Mouse (Mus musculus) limb, embryonic 11.5 days (tissue): ENCODE measurements at regions not wholly inside any gene's neighbourhood (a gene's known extent, or its start where the extent isn't known, plus 50 kb on each side); places are given as distances from the start of the nearest gene placed in this dataset.

Source experiments
- ATAC-seq: fragments of 200-750 bp; cut with Nextera tagmentation; 2 replicates; pipeline ENCODE4 v1.8.0; 2017; ENCODE audit warnings: low read depth; ENCODE audit not compliant: insufficient number of reproducible peaks, low FRiP score, low TSS enrichment
- DNase-seq: peaks from one replicate; pipeline ENCODE4 v3.0.0-alpha.2; 2015; ENCODE audit warnings: low spot score
- H3K27ac ChIP-seq: fragments of 300-500 bp; sonication (generic); replicated peaks from 2 replicates; pipeline ENCODE4 v1.5.1; 2014; ENCODE audit warnings: low read depth, mild to moderate bottlenecking, low read length
- H3K27me3 ChIP-seq: fragments of 300-500 bp; sonication (generic); 2 replicates; pipeline ENCODE4 v1.6.1; 2014; ENCODE audit warnings: mild to moderate bottlenecking, low read length, mixed read lengths; ENCODE audit not compliant: control insufficient read depth, insufficient read depth
- H3K36me3 ChIP-seq: fragments of 300-500 bp; sonication (generic); 2 replicates; pipeline ENCODE4 v1.6.1; 2014; ENCODE audit warnings: mild to moderate bottlenecking, low read length, moderate library complexity, mixed read lengths; ENCODE audit not compliant: control insufficient read depth, insufficient read depth
- H3K4me1 ChIP-seq: fragments of 300-500 bp; sonication (generic); 2 replicates; pipeline ENCODE4 v1.6.1; 2014; ENCODE audit warnings: low read length, mixed read lengths; ENCODE audit not compliant: control insufficient read depth, insufficient read depth
- H3K4me2 ChIP-seq: fragments of 300-500 bp; sonication (generic); 2 replicates; pipeline ENCODE4 v1.6.1; 2014; ENCODE audit warnings: low read depth, mild to moderate bottlenecking, moderate library complexity; ENCODE audit not compliant: severe bottlenecking
- H3K4me3 ChIP-seq: fragments of 300-500 bp; sonication (generic); 2 replicates; pipeline ENCODE4 v1.5.1; 2014; ENCODE audit warnings: low read depth, low read length
- H3K9ac ChIP-seq: fragments of 300-500 bp; sonication (generic); 2 replicates; pipeline ENCODE4 v1.6.1; 2014; ENCODE audit warnings: mild to moderate bottlenecking, low read length
- H3K9me3 ChIP-seq: fragments of 300-500 bp; sonication (generic); 2 replicates; pipeline ENCODE4 v1.6.1; 2016; ENCODE audit warnings: low read length; ENCODE audit not compliant: control insufficient read depth
- WGBS: fragments of 180-500 bp; shearing (Covaris S2); extraction: QIAGEN DNeasy Blood & Tissue Kit; methylation state at CpG from one replicate; pipeline ENCODE4 v1.1.7; 2014; 5-methylcytosine and 5-hydroxymethylcytosine counted together

DNA sequence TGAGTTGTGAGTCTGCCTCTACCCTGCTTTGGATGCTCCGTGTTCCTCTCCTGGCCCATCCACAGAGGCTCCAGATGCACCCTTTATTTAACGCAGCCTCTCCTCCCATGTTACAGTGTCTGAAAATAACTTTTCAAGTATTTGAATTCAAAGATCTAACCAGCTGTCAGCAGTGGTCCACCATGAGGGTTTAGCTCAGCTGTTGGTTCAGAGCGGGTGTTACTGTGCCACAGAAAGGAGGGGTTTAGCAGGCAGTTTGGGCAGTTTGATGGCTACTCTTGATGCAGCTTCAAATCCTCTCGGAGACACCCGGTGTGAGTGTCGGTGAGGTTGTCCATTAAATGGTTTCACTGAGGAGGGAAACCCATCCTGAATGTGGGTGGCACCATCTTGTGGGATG is 441.8 kb downstream of the Fgf9 start:
- Histone ChIP-seq H3K4me3 (no peak overlapping the region), H3K4me1 (no peaks in the 10 kb centered on the region), H3K4me2 (no peak overlapping the region), H3K36me3 (no peaks in the 10 kb centered on the region), H3K27me3 (no peaks in the 10 kb centered on the region), H3K9me3 (no peaks in the 10 kb centered on the region), H3K9ac (no peak overlapping the region), H3K27ac (no peak overlapping the region)
- ATAC-seq (no peak), DNase-seq (no peak)
- WGBS, result 90% methylated on average over 6 of the region's 6 CpGs

DNA sequence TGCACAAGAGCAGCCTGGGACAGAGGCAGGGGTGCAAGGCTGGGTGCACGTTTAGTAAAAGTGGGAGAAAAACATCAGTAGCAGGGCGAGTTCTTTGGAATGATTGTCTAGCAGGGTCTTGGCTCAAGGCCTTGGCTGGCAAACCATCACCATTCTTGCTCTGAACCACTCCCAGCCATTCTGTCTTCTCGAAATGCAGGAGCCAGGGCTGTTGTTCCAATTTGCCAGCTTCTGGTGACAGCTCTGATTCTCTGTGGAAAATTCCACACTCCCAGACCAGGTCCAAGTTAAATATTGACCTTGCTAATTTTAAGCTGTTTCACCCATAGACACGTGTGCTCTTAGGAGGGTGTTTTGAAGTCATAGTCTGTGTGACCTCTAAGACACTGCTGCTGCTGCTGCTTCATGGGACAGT is 441.2 kb downstream of the Fgf9 start:
- ATAC-seq, result no peak
- Histone ChIP-seq H3K4me2 (no peak overlapping the region), H3K9me3 (no peaks in the 10 kb centered on the region), H3K27ac (no peak overlapping the region), H3K27me3 (no peaks in the 10 kb centered on the region), H3K9ac (no peak overlapping the region), H3K4me1 (no peaks in the 10 kb centered on the region), H3K4me3 (no peak overlapping the region), H3K36me3 (no peaks in the 10 kb centered on the region)
- WGBS, result 81% methylated on average over 4 of the region's 4 CpGs
- no peak for DNase-seq

DNA sequence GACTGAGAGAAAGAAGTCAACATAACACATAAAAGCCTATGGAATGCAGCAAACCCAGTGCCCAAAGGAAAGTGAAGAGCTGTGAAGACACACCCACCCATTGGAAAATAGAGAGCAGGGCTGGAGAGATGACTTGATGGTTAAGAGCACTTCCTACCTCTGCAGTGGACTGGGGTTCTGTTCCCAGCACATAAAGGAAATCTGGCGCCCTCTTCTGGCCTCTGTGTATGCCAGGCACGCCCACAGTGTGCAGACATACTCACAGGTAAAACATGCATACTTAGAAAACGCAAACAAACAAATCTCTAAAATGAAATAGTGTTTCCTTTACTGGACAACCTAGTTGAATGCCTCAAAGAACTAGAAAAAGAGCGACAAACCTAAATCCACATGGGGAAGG is 440.4 kb downstream of the Fgf9 start:
- H3K27ac ChIP-seq, result no peak overlapping the region
- no peak for ATAC-seq
- no peaks in the 10 kb centered on the region for H3K27me3 ChIP-seq
- DNase-seq, result no peak
- no peak overlapping the region for H3K4me2 ChIP-seq
- WGBS, result 78% methylated on average over 4 of the region's 4 CpGs
- no peak overlapping the region for H3K9ac ChIP-seq
- no peaks in the 10 kb centered on the region for H3K4me1 ChIP-seq
- H3K4me3 ChIP-seq, result no peak overlapping the region
- H3K9me3 ChIP-seq, result no peaks in the 10 kb centered on the region
- H3K36me3 ChIP-seq, result no peaks in the 10 kb centered on the region

DNA sequence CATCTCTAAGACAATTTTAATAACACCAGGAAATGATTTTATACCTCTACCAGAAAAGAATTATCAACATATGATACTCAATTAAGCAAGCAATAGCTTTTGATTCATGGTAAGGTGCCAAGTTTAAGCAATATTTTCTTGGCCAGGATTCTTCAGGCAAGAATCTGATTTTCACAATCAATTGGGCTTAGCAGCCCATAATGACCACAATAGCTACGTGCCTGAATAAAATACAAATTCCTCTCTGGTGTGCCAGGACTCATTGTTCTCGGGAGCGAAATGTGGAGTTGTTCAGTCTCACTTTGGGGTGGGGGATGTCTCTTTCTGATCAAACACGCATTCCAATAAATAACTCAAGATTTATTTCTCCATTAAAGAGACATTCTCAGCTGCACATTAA is 438.8 kb downstream of the Fgf9 start:
- no peak overlapping the region for H3K4me2 ChIP-seq
- no peaks in the 10 kb centered on the region for H3K4me1 ChIP-seq
- DNase-seq (no peak), ATAC-seq (no peak)
- no peaks in the 10 kb centered on the region for H3K36me3 ChIP-seq
- H3K27ac ChIP-seq, result no peak overlapping the region
- H3K9me3 ChIP-seq, result no peaks in the 10 kb centered on the region
- no peaks in the 10 kb centered on the region for H3K27me3 ChIP-seq
- no peak overlapping the region for H3K4me3 ChIP-seq
- WGBS, result 77% methylated on average over 4 of the region's 4 CpGs
- H3K9ac ChIP-seq, result no peak overlapping the region

DNA sequence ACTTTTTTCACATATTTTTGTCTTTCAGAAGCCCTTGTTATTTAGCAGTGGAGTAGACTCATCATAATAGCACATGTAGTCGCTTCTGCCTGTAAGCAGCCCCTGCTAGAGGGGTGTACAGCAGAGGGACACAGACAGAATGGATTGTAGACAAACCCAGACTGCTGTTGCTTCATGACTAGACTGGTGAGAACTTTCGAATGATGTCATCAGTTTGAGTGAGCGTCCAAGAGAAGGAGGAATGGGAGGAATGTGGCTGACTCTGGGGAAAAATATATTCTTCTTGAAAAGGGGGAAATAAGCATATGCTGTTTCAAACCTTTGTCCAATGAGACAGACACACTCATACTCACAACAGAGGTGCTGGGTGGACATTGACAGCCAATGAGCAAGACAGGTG is 436.1 kb downstream of the Fgf9 start:
- H3K9ac ChIP-seq, result no peak overlapping the region
- H3K4me3 ChIP-seq, result no peak overlapping the region
- ATAC-seq (no peak), DNase-seq (no peak)
- no peaks in the 10 kb centered on the region for H3K9me3 ChIP-seq
- no peaks in the 10 kb centered on the region for H3K36me3 ChIP-seq
- WGBS, result 87% methylated on average over 3 of the region's 3 CpGs
- no peak overlapping the region for H3K4me2 ChIP-seq
- no peaks in the 10 kb centered on the region for H3K27me3 ChIP-seq
- H3K27ac ChIP-seq, result no peak overlapping the region
- H3K4me1 ChIP-seq, result no peaks in the 10 kb centered on the region

DNA sequence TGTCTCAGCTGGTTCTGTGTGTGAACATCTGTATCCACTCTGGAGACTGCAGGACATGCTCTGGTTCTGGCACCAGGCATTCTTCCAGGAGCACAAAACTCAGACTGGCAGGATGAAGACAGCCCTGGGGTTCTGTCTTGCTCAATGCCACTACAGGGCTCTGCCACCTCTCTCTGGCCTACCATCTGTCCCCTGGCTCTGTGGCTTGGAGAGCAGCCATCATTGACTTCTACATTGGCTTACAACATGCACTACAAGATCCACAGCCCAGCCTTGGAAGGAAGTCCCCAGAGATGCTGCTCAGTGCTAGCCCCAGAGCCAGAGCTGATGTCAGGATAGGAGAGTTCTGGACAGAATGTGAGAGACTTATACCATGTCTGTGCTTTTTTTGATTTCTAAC is 435.5 kb downstream of the Fgf9 start:
- H3K9ac ChIP-seq, result no peak overlapping the region
- H3K4me1 ChIP-seq, result no peaks in the 10 kb centered on the region
- H3K4me2 ChIP-seq, result no peak overlapping the region
- ATAC-seq (no peak), DNase-seq (no peak)
- no peaks in the 10 kb centered on the region for H3K27me3 ChIP-seq
- no peak overlapping the region for H3K4me3 ChIP-seq
- no peak overlapping the region for H3K27ac ChIP-seq
- H3K9me3 ChIP-seq, result no peaks in the 10 kb centered on the region
- H3K36me3 ChIP-seq, result no peaks in the 10 kb centered on the region

DNA sequence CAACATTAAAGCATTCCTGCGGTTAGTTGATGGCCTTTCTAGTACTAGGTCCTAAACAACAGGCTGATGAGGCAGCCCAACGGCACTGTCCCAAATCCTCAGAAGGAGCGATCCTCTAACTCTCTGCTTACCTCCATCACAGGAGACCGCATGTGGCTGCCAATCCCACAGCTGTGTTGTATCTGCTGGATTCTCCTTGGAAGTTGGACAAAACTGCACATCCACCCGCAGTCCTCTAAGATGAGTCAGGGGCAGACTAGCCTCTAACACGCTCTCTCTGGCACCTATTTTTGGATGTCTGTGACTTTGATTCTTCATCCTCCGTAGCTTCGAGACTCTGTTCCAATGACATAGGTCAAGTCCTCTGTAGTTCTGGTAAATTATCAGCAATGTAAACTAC is 432.5 kb downstream of the Fgf9 start:
- ATAC-seq (no peak), DNase-seq (no peak)
- Histone ChIP-seq H3K4me3 (no peak overlapping the region), H3K9me3 (no peaks in the 10 kb centered on the region), H3K4me2 (no peak overlapping the region), H3K36me3 (no peaks in the 10 kb centered on the region), H3K9ac (no peak overlapping the region), H3K27ac (no peak overlapping the region), H3K4me1 (peaks cover 6% of the 10 kb centered on the region; the same call in 1 of the 2 replicates), H3K27me3 (no peaks in the 10 kb centered on the region)
- 89% methylated on average over 8 of the region's 8 CpGs for WGBS

DNA sequence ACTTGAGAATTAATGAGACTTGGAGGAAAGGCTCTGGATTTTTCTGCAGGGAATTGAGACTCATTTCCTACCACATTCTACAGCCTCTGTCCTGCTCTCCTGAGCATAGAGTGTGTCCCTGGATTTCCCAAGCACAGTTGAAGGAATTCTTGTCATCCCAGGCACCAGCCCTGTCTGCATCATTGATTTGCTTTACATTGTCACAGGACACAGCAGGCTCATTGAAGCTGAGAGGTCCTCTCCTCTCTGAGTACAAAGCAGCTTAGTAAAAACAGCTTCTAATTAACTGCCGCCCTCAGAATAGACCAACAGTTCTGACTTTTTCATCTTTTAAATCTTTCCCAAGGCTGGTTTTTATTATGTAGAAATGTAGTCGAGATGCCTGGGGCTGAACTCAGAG is 429.7 kb downstream of the Fgf9 start:
- H3K4me1 ChIP-seq, result peaks cover 6% of the 10 kb centered on the region; the same call in 1 of the 2 replicates
- 0 out of 2 replicates have a peak overlapping the region, but pooled peaks have one; percentile 62 for H3K27ac ChIP-seq
- no peak overlapping the region for H3K4me2 ChIP-seq
- WGBS, result 16% methylated on average over 2 of the region's 2 CpGs
- no peak overlapping the region for H3K4me3 ChIP-seq
- no peak; the same call in 1 of the 2 replicates for ATAC-seq
- H3K9ac ChIP-seq, result no peak overlapping the region
- DNase-seq, result no peak
- no peaks in the 10 kb centered on the region for H3K36me3 ChIP-seq
- no peaks in the 10 kb centered on the region for H3K9me3 ChIP-seq
- H3K27me3 ChIP-seq, result no peaks in the 10 kb centered on the region

DNA sequence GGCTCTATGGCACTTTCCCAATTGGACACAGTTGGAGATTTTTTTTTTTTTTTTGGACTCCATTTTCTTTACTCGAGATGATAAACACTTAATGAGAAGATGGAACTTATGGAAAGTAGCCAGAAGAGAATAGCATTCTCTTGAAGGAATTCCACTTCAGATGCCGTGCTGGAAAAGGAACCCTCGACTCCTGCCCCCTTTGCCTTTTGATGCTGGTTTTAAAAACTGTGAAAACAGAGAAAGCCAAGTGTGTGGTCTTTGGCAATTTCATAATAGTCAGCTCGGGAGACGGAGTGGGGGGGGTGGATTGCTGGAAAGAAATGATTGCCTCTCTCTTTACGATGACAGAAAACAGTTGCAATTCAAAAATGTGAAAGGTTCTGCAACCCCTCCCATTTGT is 429.2 kb downstream of the Fgf9 start:
- no peak overlapping the region for H3K4me2 ChIP-seq
- H3K4me3 ChIP-seq, result no peak overlapping the region
- no peaks in the 10 kb centered on the region for H3K27me3 ChIP-seq
- no peak overlapping the region for H3K27ac ChIP-seq
- H3K4me1 ChIP-seq, result peaks cover 6% of the 10 kb centered on the region; the same call in 1 of the 2 replicates
- DNase-seq (no peak), ATAC-seq (no peak)
- 32% methylated on average over 6 of the region's 6 CpGs for WGBS
- no peak overlapping the region for H3K9ac ChIP-seq
- H3K36me3 ChIP-seq, result no peaks in the 10 kb centered on the region
- no peaks in the 10 kb centered on the region for H3K9me3 ChIP-seq
